Mouse (Mus musculus): ENCODE data around the gene Dhrs9. TPM values are rescaled to one million over a fixed set of nuclear protein-coding genes. Genes with fewer than 3 reads are reported as not detected.

The Dhrs9 gene
- total RNA-seq, 2 experiments from 2014 or later: 0.39 to 0.91 TPM

DNA sequence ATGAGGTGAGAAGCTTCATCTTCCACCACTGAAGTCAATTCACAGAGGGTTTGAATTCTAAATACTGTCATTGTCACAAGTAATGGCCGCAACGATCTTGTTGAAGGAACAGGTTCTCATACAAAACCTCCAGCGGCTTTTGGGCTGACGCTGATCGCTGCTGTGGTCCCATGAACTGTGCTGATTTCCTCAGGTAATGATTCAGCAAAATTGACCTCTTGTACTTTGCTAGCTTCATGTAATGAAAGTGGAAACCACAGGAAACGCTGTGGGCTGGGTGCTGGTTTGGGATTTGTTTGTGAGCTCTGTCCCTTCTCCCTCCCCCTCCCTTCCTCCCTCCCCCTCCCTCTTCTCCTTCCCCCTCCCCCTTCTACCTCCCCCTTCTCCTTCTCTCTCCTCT lies 34.8 kb downstream of the Dhrs9 start:
- intact Hi-C loops (cut with DNase I): no loop called here
- DNase-seq: no peak

GRCm38 (mm10) chr2:69418294-69418881 lies 38.1 kb downstream of the Dhrs9 start:
- DNase-seq: no peak
- intact Hi-C loops (cut with DNase I): no loop called here

DNA sequence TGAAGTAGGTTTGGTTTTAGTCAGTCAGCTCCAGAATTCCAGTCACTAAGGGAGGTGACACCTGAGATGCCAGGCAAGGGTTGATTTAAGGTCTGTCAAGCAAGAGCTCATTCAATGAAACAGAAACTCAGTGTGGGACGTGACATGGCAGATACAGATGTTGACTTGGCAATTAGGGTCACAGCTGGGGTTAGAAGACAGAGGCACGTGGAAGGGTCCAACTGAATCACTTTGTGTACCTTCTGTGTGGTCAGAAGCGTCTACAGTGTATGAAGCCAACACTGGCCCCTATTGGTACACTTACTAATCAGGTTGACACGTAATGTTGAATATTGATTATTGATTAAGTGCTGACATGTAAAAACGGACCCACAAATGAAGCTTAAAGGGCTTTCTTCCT lies 44.6 kb downstream of the Dhrs9 start:
- DNase-seq: no peak
- intact Hi-C loops (cut with DNase I): no loop called here

- intact Hi-C loops (cut with DNase I): no loop called here
- no peak for DNase-seq
These were observed 45.8 kb downstream of the Dhrs9 start for GRCm38 (mm10) chr2:69426081-69426480.

- intact Hi-C loops (cut with DNase I): no loop called here
- DNase-seq: no peak
These were observed 46.9 kb downstream of the Dhrs9 start for GRCm38 (mm10) chr2:69427141-69427540.

GRCm38 (mm10) chr2:69428116-69428515 lies 47.9 kb downstream of the Dhrs9 start:
- intact Hi-C loops (cut with DNase I): loop anchor here (1.0 to 2.0 kb wide), 3 partner anchors 151 to 865 kb away; no protein-coding TSS in a partner anchor
- DNase-seq: peak; percentile 64 to 82

DNA sequence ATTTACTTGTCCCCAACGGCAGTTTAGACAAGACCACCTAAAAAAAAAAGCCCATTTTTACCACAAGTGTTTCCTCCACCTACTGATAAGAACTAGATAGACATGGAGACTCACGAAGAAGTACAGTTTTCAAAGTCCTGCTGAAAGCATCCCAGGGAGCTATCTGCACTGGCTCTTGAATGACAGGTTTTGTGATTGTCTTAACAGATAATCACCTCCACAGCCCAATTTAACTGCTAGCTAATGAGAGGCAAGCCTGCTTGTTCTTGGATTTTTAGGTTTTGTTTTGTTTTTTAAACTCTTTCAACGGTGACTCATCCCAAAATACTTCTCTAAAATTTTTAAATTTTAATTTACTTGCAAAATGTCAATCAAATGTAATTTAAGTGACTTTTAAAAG lies 61.4 kb downstream of the Dhrs9 start:
- intact Hi-C loops (cut with DNase I): no loop called here
- no peak for DNase-seq

DNA sequence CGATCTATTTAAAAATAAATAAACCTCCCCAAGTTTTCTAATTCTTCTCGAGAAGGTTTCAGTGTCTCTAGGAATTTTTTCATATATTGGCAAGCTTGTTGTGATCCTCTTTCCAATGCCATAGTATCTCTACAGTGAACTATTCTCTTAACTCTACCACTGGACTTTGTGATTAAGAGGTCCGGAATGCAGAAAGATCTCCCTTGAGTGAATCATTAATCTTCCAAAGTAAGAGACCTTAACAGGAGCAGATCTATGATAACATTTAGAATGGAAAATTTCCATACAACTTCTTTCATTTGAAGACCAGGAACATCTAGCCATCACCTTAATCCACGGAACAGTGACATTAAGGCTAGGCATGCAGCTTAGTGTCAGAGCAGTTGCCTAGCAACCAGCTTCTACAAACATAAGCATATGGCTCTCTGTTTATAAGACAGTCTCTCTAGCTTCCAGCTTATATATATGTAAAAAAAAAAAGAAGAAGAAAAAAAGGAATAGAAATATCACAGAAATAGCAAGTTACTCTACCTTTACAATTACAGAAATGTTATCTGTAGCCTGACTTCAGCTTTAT lies 65.7 kb downstream of the Dhrs9 start:
- no peak for DNase-seq
- intact Hi-C loops (cut with DNase I): no loop called here

GRCm38 (mm10) chr2:69448581-69448980 lies 68.3 kb downstream of the Dhrs9 start:
- intact Hi-C loops (cut with DNase I): no loop called here
- no peak for DNase-seq

- no peak for DNase-seq
- intact Hi-C loops (cut with DNase I): no loop called here
These were observed 70.9 kb downstream of the Dhrs9 start for GRCm38 (mm10) chr2:69451128-69451527.

Other genes with a start within 250 kb of the Dhrs9 start
- gene Nostrin, start 244.6 kb upstream of the Dhrs9 start, total RNA-seq (2021): 1 to 10 TPM; 8.1 to 8.6 TPM
- 1 to 10 TPM; 3.9 to 7.4 TPM for gene Spc25, start 174.3 kb upstream of the Dhrs9 start, total RNA-seq (2021)
- not detected for gene G6pc2, start 169.4 kb upstream of the Dhrs9 start, total RNA-seq (2021)
- gene Abcb11, start 37.8 kb upstream of the Dhrs9 start, total RNA-seq (2021): not detected
- gene Lrp2, start 205.6 kb downstream of the Dhrs9 start, total RNA-seq (2021): 1 to 10 TPM; 1.4 to 1.8 TPM

Measured in heart, postnatal 14 days (tissue).